Mouse (Mus musculus) ES-E14 (cell line): ENCODE results near the gene Mkks. TPM values are rescaled to one million over a fixed set of nuclear protein-coding genes. Genes with fewer than 3 reads are reported as not detected.

ENCODE experiments used
- DNase-seq: peaks from one replicate; pipeline ENCODE4 v3.0.0-alpha.2; 2013; ENCODE audit warnings: low read depth, low spot score
- H3K27ac ChIP-seq: 2 replicates; pipeline ENCODE4 v1.5.1; 2012; ENCODE audit warnings: low read depth, mild to moderate bottlenecking, low read length, moderate library complexity, mixed read lengths; ENCODE audit not compliant: poor library complexity, insufficient read depth, severe bottlenecking
- H3K36me3 ChIP-seq: 2 replicates; pipeline ENCODE4 v1.6.1; 2012; ENCODE audit warnings: mild to moderate bottlenecking, low read length, moderate library complexity, mixed read lengths; ENCODE audit not compliant: control insufficient read depth, poor library complexity, insufficient read depth, severe bottlenecking
- H3K4me1 ChIP-seq, 2 experiments: fragments of 150-350 bp in 1 of 2; sonication (generic) in 1 of 2; 2 replicates each; pipeline ENCODE4 v1.6.1; 2012; ENCODE audit warnings: low read length in 2 of 2, mild to moderate bottlenecking in 1 of 2, mixed read lengths in 1 of 2; ENCODE audit not compliant: control insufficient read depth in 2 of 2, insufficient read depth in 2 of 2, poor library complexity in 1 of 2
- H3K4me3 ChIP-seq, 2 experiments: fragments of 150-350 bp in 1 of 2; sonication (generic) in 1 of 2; 2 replicates each; pipeline ENCODE4 v1.5.1; 2012; ENCODE audit warnings: low read length in 2 of 2, low read depth in 1 of 2, mild to moderate bottlenecking in 1 of 2, mixed read lengths in 1 of 2; ENCODE audit not compliant: insufficient read depth in 1 of 2, poor library complexity in 1 of 2, severe bottlenecking in 1 of 2
- H3K9ac ChIP-seq: 2 replicates; pipeline ENCODE4 v1.6.1; 2012; ENCODE audit warnings: low read depth, mild to moderate bottlenecking, low read length, mixed read lengths; ENCODE audit not compliant: poor library complexity, insufficient read depth, severe bottlenecking
- H3K9me3 ChIP-seq: fragments of 150-350 bp; sonication (generic); 2 replicates; pipeline ENCODE4 v1.6.1; 2012; ENCODE audit warnings: low read depth, mild to moderate bottlenecking, low read length; ENCODE audit not compliant: control insufficient read depth, insufficient read depth
- CHD2 ChIP-seq: IDR thresholded peaks from 2 replicates; pipeline ENCODE4 v1.6.1; 2014; ENCODE audit warnings: mild to moderate bottlenecking, low read depth, low read length, inconsistent platforms
- HCFC1 ChIP-seq: IDR thresholded peaks from 2 replicates; pipeline ENCODE4 v1.6.1; 2012; ENCODE audit warnings: low read length, inconsistent platforms, borderline replicate concordance; ENCODE audit not compliant: insufficient read depth
- MAFK ChIP-seq: IDR thresholded peaks from 2 replicates; pipeline ENCODE4 v1.6.1; 2014; ENCODE audit warnings: mild to moderate bottlenecking, low read depth, low read length, inconsistent platforms; ENCODE audit not compliant: insufficient read depth
- ZC3H11A ChIP-seq: IDR thresholded peaks from 2 replicates; pipeline ENCODE4 v1.6.1; 2012; ENCODE audit warnings: low read depth, mild to moderate bottlenecking, inconsistent platforms, low read length, borderline replicate concordance
- ZNF384 ChIP-seq: IDR thresholded peaks from 2 replicates; pipeline ENCODE4 v1.6.1; 2012; ENCODE audit warnings: low read depth, low read length, inconsistent platforms
- in situ Hi-C, 2 experiments: fragments of 600-800 bp; cut with MboI; formaldehyde crosslinking; loops; one replicate each; pipeline ENCODE4 v1.15.1; 2025; ENCODE audit warnings: low sequenced_read_pairs in 2 of 2, inconsistent platforms in 1 of 2; ENCODE audit not compliant: unreplicated experiment in 2 of 2
- total RNA-seq: library from RNA; depleted of rRNA; stranded (reverse); fragments of 300-350 nt; gene quantifications from 2 replicates; pipeline ENCODE4 v1.2.3, GENCODE M21; 2012

Gene Mkks
- total RNA-seq, 1 experiment, result 7.6 TPM

DNA sequence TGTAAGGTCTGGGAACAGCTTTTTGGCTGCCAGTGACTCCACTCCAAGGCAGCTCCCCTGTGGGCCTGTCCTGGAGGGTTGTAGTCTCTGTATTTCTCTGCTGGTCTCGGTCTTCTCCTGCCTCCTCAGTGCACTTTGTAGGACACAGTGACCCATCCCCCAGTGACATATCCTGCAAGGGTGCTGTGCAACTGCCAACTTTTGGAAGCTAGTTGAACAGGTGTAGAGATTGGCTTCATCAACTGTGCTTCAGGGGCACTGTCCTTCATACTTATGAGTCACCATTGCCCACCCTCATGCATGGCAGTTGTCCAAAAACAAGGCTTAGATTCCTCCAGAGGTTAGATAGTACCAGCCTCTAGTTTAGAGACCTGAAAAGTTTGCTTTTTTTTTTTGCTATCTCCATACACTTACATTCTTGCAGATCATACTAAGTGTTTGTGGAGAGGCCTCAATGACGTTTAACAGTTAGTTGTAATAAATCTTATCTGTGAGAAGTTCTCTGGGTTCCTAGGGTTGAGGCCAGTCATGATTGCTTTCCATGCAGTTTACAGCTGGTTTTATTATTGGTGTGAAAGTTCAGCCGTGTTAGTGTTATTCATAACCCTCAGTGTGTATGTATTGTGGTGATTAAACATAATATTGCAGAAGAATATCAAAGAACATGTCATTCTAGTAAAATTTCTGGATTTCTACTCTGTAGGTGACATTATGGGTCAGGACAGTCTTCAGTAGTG is 29.2 kb upstream of the Mkks start:
- H3K27ac ChIP-seq, result no peak overlapping the region
- no peaks in the 10 kb centered on the region for H3K9me3 ChIP-seq
- no peak overlapping the region for H3K9ac ChIP-seq
- in situ Hi-C loops, result no loop called here
- H3K36me3 ChIP-seq, result no peaks in the 10 kb centered on the region
- TF ChIP-seq HCFC1 (no peak), ZC3H11A (no peak), CHD2 (no peak), ZNF384 (no peak), MAFK (no peak)
- no peak overlapping the region for H3K4me3 ChIP-seq
- peaks cover 0 to 7% of the 10 kb centered on the region in 2 experiments; a peak in 1 of 4 replicates for H3K4me1 ChIP-seq
- DNase-seq, result no peak

DNA sequence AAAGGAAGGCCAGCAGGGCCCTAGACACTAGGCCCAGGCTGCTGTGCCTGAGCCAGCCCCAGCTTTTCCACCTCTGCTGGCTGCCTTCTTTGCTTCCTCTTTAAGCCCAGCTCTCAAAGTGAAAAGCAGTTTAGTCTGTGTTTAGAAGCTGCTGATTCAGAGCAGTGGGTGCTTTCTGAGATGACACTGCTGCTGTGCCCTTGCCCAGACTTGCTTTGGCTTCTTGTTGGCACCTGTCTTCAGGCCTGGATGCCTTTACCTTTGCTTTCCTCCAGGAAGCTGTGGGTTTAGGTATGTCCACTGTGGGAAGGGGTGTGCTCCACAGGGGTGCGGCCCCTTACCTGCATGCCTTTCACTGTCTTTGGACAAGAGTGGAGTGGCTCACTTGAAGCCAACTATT is 28.2 kb upstream of the Mkks start:
- H3K9ac ChIP-seq, result no peak overlapping the region
- no peak for DNase-seq
- H3K27ac ChIP-seq, result no peak overlapping the region
- H3K9me3 ChIP-seq, result no peaks in the 10 kb centered on the region
- H3K36me3 ChIP-seq, result no peaks in the 10 kb centered on the region
- in situ Hi-C loops, result no loop called here
- peaks cover 0 to 7% of the 10 kb centered on the region in 2 experiments; a peak in 1 of 4 replicates for H3K4me1 ChIP-seq
- TF ChIP-seq ZC3H11A (no peak), ZNF384 (no peak), MAFK (no peak), HCFC1 (no peak), CHD2 (no peak)
- no peak overlapping the region for H3K4me3 ChIP-seq

DNA sequence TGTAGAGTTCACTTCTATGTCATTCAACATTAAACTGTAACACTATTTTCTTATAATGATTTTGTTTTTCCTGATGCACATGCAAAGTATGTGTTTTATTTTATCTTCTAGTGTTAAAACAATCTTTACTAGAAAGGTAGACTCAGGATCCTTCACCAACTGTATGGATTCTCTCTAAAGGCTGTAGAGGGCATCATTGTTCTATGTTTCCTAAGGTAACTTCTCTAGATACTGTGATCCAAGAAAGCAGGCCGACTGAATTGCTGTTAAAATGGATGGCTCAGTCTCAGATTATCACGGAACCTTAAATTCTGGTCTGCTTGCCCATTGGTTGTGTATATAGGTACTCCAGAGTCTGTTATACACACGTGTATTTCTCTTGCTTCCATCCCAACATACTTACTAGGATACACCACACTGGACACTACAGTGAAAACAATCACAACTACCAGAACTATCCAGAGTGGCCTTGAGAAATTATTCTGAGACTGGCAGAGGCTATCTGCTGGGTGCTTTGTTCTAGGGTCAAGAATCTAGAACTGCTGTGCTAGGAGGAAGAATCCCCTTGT is 23.2 kb upstream of the Mkks start:
- TF ChIP-seq CHD2, result no peak
- no peak for TF ChIP-seq ZNF384
- no peak for TF ChIP-seq MAFK
- no peak for TF ChIP-seq ZC3H11A
- TF ChIP-seq HCFC1, result no peak
- DNase-seq, result no peak
- Histone ChIP-seq H3K9me3 (no peaks in the 10 kb centered on the region), H3K27ac (no peak overlapping the region), H3K9ac (no peak overlapping the region), H3K36me3 (no peaks in the 10 kb centered on the region), H3K4me1 (peaks cover 0 to 2% of the 10 kb centered on the region in 2 experiments; a peak in 1 of 4 replicates), H3K4me3 (no peak overlapping the region)
- in situ Hi-C loops, result no loop called here

DNA sequence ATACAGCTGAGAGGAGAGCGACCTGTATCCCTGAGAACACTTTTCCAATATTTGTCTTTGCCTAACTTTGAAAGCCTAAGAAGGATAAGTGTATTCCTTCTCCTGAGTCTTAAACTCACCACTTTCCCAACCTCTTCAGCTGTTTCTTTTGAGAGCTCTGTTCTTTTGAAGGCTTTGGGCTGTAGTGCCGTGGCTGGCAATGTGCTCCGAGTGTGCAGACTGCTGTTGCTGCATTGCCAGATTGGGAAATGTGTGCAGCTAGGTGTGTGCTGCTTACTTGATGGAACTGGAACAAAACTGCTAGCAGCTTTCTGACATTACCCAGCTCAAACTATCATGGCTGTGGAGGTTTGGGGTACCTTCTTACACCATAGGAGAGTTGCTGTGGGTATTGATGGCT is 21.8 kb upstream of the Mkks start:
- TF ChIP-seq CHD2, result no peak
- TF ChIP-seq HCFC1, result no peak
- no peak for TF ChIP-seq MAFK
- TF ChIP-seq ZC3H11A, result no peak
- TF ChIP-seq ZNF384, result no peak
- no peaks in the 10 kb centered on the region for H3K36me3 ChIP-seq
- H3K4me3 ChIP-seq, result no peak overlapping the region
- no peak for DNase-seq
- H3K27ac ChIP-seq, result no peak overlapping the region
- in situ Hi-C loops, result no loop called here
- H3K4me1 ChIP-seq, result no peaks in the 10 kb centered on the region
- H3K9me3 ChIP-seq, result no peaks in the 10 kb centered on the region
- no peak overlapping the region for H3K9ac ChIP-seq
